Mouse (Mus musculus): ENCODE data around the gene Ribc2. TPM values are rescaled to one million over a fixed set of nuclear protein-coding genes. Genes with fewer than 3 reads are reported as not detected.

Ribc2 gene
- total RNA-seq (2023): not detected

GRCm38 (mm10) chr15:85131275-85132192 lies at the start of gene Ribc2, which contains the start of gene Smc1b:
Gene Ribc2, plus strand, starts transcription at chr15:85132078.
Gene Smc1b, minus strand, starts transcription at chr15:85131964.

Other genes with a start within 250 kb of the Ribc2 start
- under 1 TPM; 0.61 to 0.71 TPM for gene Gm29666, start 212.0 kb upstream of the Ribc2 start, total RNA-seq (2023)
- 10 to 100 TPM; 53.0 to 56.1 TPM for gene Nup50, start 208.7 kb upstream of the Ribc2 start, total RNA-seq (2023)
- 10 to 100 TPM; 80.7 to 92.0 TPM for gene 5031439G07Rik, start 143.5 kb upstream of the Ribc2 start, total RNA-seq (2023)
- under 1 TPM in 1 of 2 experiments, not detected in 1; 0.53 TPM for gene Upk3a, start 114.9 kb upstream of the Ribc2 start, total RNA-seq (2023)
- gene Fam118a, start 103.1 kb upstream of the Ribc2 start, total RNA-seq (2023): 10 to 100 TPM; 19.8 to 22.8 TPM
- gene Smc1b, start 114 bp upstream of the Ribc2 start, total RNA-seq (2023): not detected
- gene Fbln1, start 73.9 kb downstream of the Ribc2 start, total RNA-seq (2023): not detected
- 10 to 100 TPM; 37.4 to 43.6 TPM for gene Atxn10, start 204.2 kb downstream of the Ribc2 start, total RNA-seq (2023)